Mouse (Mus musculus): ENCODE data around the gene Rsg1. TPM values are rescaled to one million over a fixed set of nuclear protein-coding genes. Genes with fewer than 3 reads are reported as not detected.

The Rsg1 gene
- 0.51 and 0.81 TPM in 2 replicates for polyA plus RNA-seq (2012; rRNA removed)

DNA sequence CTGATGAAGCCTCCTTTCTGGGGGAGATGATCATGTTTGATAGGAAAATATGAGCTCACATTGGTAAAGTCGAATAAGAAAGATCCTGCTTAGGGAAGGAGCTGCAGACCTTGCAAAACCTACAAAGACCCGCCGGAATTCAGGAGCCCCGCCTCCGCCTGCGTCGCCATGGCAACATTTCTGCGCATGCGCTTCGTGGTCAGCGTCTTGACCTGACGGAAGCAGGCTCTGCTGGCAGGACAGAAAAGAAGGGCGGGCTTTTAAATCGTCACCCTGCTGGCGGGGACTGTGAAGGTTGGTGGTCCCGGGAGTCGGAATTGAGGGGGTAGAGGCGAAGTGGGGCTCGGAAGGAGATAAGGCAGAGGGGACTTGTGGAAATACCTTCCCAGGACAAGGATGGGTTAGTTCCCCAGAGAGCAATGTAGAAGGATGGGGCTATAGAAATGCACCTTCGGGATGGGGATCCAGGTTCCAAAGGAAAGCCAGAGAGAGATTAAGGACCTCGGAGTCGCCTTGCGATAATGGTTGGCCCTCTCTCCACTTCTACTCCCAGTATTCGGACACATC lies at the start of gene Rsg1:
Rsg1 (plus strand) TSS at position 187 of the 567 bp plus-strand sequence.
- Histone ChIP-seq H3K4me1 (ENCODE audit: control insufficient read depth, insufficient read depth, insufficient read length, low read length) (peaks cover 7% of the 10 kb centered on the region; the same call in 1 of the 2 replicates), H3K27ac (ENCODE audit: insufficient read depth, low read depth, low read length) (no peak within 1 kb of the TSS), H3K27me3 (ENCODE audit: control insufficient read depth, insufficient read depth, low read length) (no peaks in the 10 kb centered on the region), H3K36me3 (ENCODE audit: control insufficient read depth, insufficient read depth, low read length) (no peaks in the 10 kb centered on the region), H3K4me3 (ENCODE audit: low read depth, low read length) (peak within 1 kb of the TSS; percentile 57)
- peak; percentile 45 for TF ChIP-seq POLR2A (IDR thresholded peaks at IDR 0.05; ENCODE audit: low read depth, low read length)
- peak; percentile 5; the same call in 1 of the 2 replicates for TF ChIP-seq CTCF (IDR thresholded peaks at IDR 0.05; ENCODE audit: extremely low read depth, insufficient read length, insufficient replicate concordance, low read depth, low read length)
- WGBS: under 1% methylated on average over 24 of the region's 24 CpGs

DNA sequence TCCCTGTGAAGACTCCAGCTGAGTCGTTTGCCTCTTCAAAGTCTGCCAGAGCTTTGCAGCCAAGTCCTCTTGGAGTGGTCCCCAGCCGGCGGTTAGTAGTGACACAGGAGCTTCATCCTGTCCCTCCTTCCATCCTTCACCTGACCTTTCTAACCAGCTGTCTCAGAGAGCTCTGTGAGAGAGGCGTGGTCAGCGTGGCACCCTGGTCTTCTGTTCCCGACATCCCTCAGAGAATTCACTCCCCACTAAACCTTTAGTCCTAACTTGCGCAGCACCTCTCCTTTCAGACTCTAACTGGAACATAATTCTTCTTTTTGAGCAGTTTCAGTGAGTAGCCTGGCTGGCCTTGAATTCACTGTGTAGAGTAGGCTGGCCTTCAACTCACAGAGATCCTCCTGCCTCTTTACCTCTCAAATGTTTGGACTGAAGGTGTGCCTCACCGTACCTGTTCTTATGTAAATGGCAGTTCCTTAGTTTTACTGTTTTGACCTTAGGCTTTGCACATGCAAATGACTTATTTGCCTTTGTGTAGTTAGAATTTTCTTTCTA lies 47.9 kb upstream of the Rsg1 start:
- 38% methylated on average over 8 of the region's 8 CpGs for WGBS
- no peaks in the 10 kb centered on the region for H3K27me3 ChIP-seq (ENCODE audit: control insufficient read depth, insufficient read depth, low read length)
- H3K27ac ChIP-seq (ENCODE audit: insufficient read depth, low read depth, low read length): peak overlapping the region; percentile 68; the same call in 1 of the 2 replicates
- peaks cover 9% of the 10 kb centered on the region for H3K4me1 ChIP-seq (ENCODE audit: control insufficient read depth, insufficient read depth, insufficient read length, low read length)
- TF ChIP-seq POLR2A (IDR thresholded peaks at IDR 0.05; ENCODE audit: low read depth, low read length) (no peak), CTCF (IDR thresholded peaks at IDR 0.05; ENCODE audit: extremely low read depth, insufficient read length, insufficient replicate concordance, low read depth, low read length) (no peak)
- no peak overlapping the region for H3K4me3 ChIP-seq (ENCODE audit: low read depth, low read length)
- H3K36me3 ChIP-seq (ENCODE audit: control insufficient read depth, insufficient read depth, low read length): peaks cover 10% of the 10 kb centered on the region; the same call in 1 of the 2 replicates

DNA sequence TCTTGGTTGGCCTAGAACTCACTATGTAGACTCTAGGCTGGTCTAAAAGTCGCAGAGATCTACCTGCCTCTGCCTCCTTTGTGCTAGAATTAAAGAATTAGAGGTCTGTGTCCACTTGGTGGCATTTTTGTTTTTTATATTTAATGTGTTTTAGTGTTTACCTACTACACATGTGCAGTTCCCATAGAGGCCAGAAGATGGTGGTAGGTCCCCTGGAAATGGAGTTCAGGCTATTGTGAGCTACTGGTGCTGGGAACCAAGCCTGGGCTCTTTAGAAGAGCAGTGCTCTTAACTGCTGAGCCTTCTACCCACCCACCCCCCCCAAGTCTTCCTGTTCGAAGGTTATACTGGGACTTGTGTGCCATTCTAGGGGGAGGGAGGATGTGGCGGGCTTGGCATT lies 46.6 kb upstream of the Rsg1 start:
- H3K27ac ChIP-seq (ENCODE audit: insufficient read depth, low read depth, low read length): no peak overlapping the region
- peaks cover 5% of the 10 kb centered on the region for H3K4me1 ChIP-seq (ENCODE audit: control insufficient read depth, insufficient read depth, insufficient read length, low read length)
- H3K27me3 ChIP-seq (ENCODE audit: control insufficient read depth, insufficient read depth, low read length): no peaks in the 10 kb centered on the region
- H3K36me3 ChIP-seq (ENCODE audit: control insufficient read depth, insufficient read depth, low read length): peaks cover 19% of the 10 kb centered on the region
- 97% methylated on average over 3 of the region's 3 CpGs for WGBS
- TF ChIP-seq POLR2A (IDR thresholded peaks at IDR 0.05; ENCODE audit: low read depth, low read length) (no peak), CTCF (IDR thresholded peaks at IDR 0.05; ENCODE audit: extremely low read depth, insufficient read length, insufficient replicate concordance, low read depth, low read length) (no peak)
- H3K4me3 ChIP-seq (ENCODE audit: low read depth, low read length): no peak overlapping the region

DNA sequence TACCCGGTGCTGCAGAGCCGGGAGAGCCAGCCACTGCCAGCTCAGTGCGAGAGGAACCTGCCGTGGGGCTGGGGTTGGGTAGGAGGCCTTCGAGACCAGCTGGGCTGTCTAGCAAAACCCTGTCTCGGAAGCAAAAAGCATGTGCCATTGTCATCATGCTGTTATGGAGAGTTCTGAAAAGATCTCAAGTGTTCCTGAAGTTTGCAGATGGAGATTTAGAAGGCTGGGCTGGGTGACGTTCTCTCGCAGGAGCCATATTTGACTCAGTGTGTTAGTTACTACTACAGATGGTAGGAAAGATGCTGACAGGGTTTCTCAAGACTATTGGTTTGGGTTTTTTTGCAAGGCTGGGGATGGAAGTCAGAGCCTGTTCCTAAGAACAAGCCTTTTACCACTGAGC lies 41.6 kb upstream of the Rsg1 start:
- Histone ChIP-seq H3K4me3 (ENCODE audit: low read depth, low read length) (no peak overlapping the region), H3K27me3 (ENCODE audit: control insufficient read depth, insufficient read depth, low read length) (no peaks in the 10 kb centered on the region), H3K4me1 (ENCODE audit: control insufficient read depth, insufficient read depth, insufficient read length, low read length) (no peaks in the 10 kb centered on the region), H3K36me3 (ENCODE audit: control insufficient read depth, insufficient read depth, low read length) (peaks cover 27% of the 10 kb centered on the region), H3K27ac (ENCODE audit: insufficient read depth, low read depth, low read length) (no peak overlapping the region)
- WGBS: 95% methylated on average over 8 of the region's 8 CpGs
- no peak for TF ChIP-seq POLR2A (IDR thresholded peaks at IDR 0.05; ENCODE audit: low read depth, low read length)
- TF ChIP-seq CTCF (IDR thresholded peaks at IDR 0.05; ENCODE audit: extremely low read depth, insufficient read length, insufficient replicate concordance, low read depth, low read length): no peak

DNA sequence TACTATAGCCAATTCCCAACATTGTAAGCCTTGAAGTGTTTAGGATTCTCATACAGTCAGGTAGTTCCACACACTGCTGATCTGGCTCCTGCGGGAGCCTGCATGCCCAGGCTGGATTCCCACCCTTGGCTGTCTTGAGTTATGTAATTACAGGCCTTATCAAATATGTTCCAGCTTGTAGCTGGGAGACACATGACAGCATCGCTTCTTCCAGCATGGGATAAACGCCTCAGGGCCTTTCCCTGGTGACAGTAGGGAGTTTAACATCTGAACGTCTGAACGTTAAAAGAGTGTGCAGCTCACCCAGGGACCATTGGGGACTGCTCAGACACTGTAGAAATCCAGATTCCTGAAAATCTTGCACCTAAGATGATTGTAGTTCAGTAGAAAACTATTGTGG lies 38.0 kb upstream of the Rsg1 start:
- H3K36me3 ChIP-seq (ENCODE audit: control insufficient read depth, insufficient read depth, low read length): peaks cover 26% of the 10 kb centered on the region
- no peak overlapping the region for H3K4me3 ChIP-seq (ENCODE audit: low read depth, low read length)
- TF ChIP-seq CTCF (IDR thresholded peaks at IDR 0.05; ENCODE audit: extremely low read depth, insufficient read length, insufficient replicate concordance, low read depth, low read length) (no peak), POLR2A (IDR thresholded peaks at IDR 0.05; ENCODE audit: low read depth, low read length) (no peak)
- 82% methylated on average over 5 of the region's 5 CpGs for WGBS
- no peaks in the 10 kb centered on the region for H3K4me1 ChIP-seq (ENCODE audit: control insufficient read depth, insufficient read depth, insufficient read length, low read length)
- H3K27me3 ChIP-seq (ENCODE audit: control insufficient read depth, insufficient read depth, low read length): no peaks in the 10 kb centered on the region
- H3K27ac ChIP-seq (ENCODE audit: insufficient read depth, low read depth, low read length): no peak overlapping the region

DNA sequence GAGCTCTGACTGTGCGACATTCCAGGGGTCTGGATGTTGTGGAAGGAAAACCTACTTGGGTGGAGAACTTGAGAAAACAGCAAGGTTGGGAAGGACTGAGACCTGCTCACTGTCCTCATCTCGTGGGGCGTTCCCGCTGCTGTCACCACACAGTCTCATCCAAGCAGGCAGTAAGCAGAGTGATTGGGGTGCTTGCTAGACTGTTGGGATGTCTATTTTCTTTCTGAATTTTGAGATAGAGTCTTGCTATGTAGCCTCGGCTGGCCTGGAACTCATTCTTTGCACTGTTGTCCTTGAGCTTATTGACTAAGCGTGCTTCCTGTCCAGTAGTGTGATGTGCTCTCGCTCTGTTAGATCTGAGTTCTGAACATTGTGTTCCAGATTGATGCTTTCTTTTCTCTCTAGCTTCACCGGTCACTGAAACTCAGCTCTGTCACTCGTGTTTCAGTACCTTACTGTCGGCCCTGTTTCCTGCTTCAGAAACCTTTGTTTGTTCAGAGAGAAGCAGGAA lies 37.4 kb upstream of the Rsg1 start:
- no peaks in the 10 kb centered on the region for H3K4me1 ChIP-seq (ENCODE audit: control insufficient read depth, insufficient read depth, insufficient read length, low read length)
- peaks cover 24% of the 10 kb centered on the region for H3K36me3 ChIP-seq (ENCODE audit: control insufficient read depth, insufficient read depth, low read length)
- TF ChIP-seq CTCF (IDR thresholded peaks at IDR 0.05; ENCODE audit: extremely low read depth, insufficient read length, insufficient replicate concordance, low read depth, low read length): no peak
- TF ChIP-seq POLR2A (IDR thresholded peaks at IDR 0.05; ENCODE audit: low read depth, low read length): no peak
- H3K27me3 ChIP-seq (ENCODE audit: control insufficient read depth, insufficient read depth, low read length): no peaks in the 10 kb centered on the region
- H3K27ac ChIP-seq (ENCODE audit: insufficient read depth, low read depth, low read length): no peak overlapping the region
- 79% methylated on average over 10 of the region's 10 CpGs for WGBS
- H3K4me3 ChIP-seq (ENCODE audit: low read depth, low read length): no peak overlapping the region

DNA sequence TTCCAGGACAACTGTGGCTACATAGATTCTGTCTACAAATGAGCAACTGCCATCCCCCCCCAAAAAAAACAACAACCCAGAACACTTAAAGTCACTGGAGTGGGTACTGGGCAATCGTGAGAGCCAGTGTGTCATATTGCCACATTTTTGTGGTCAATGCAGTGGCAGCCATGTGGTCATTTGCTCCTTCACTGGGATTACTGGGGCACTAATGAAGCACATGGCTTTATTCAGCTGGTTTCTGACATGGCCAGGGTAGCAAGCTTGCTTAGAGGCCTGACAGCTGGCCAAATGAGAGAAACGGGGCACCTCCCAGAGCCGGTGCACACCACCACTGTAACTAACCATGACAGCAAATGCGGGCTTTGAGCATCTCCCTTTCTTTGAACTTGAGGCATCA lies 35.3 kb upstream of the Rsg1 start:
- H3K27ac ChIP-seq (ENCODE audit: insufficient read depth, low read depth, low read length): no peak overlapping the region
- H3K36me3 ChIP-seq (ENCODE audit: control insufficient read depth, insufficient read depth, low read length): peaks cover 20% of the 10 kb centered on the region
- no peak overlapping the region for H3K4me3 ChIP-seq (ENCODE audit: low read depth, low read length)
- H3K4me1 ChIP-seq (ENCODE audit: control insufficient read depth, insufficient read depth, insufficient read length, low read length): no peaks in the 10 kb centered on the region
- H3K27me3 ChIP-seq (ENCODE audit: control insufficient read depth, insufficient read depth, low read length): no peaks in the 10 kb centered on the region
- no peak for TF ChIP-seq POLR2A (IDR thresholded peaks at IDR 0.05; ENCODE audit: low read depth, low read length)
- TF ChIP-seq CTCF (IDR thresholded peaks at IDR 0.05; ENCODE audit: extremely low read depth, insufficient read length, insufficient replicate concordance, low read depth, low read length): no peak
- 88% methylated on average over 4 of the region's 4 CpGs for whole genome bisulfite sequencing
